Comparison of ENCODE assay signal across 19 mouse cellular contexts in the genomic region with DNA sequence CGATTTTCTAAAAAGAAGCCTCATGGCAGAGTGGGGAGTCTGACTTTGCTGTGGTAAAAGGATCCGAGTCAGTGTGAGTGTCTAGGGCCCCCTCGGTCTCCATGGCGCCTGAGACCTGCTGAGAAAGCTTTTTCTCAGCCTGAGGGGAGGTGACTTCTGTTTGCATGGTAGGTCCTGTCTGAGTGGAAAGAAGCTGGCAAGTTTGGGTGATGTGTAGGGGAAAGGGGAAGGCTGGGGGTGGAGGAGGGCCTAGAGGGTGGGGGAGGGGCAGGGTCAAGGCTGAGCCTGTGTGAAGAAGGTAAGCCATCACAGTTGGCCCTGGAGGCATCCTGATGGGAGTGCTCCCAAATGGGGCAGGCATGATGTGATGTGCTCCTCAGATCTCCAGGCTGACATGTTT. TPM values are rescaled to one million over a fixed set of nuclear protein-coding genes. Genes with fewer than 3 reads are reported as not detected.
DNase-seq lines count a peak whose midpoint lies in the region; ATAC-seq and TF ChIP-seq lines count a peak whose summit lies in the region.
"Had no signal": no experiment of that assay in that cellular context is flagged by ENCODE, and none has a peak within 500 bp of the region (broad histone marks: within the 10 kb centered on the region; RNA-seq: fewer than 3 reads in every experiment).

No protein-coding gene starts in this region.

- peak overlapping the region; percentile 31; the same call in 1 of the 2 replicates for H3K27ac ChIP-seq in hindbrain, embryonic 11.5 days (ENCODE audit: low read depth, low read length)
- H3K27ac ChIP-seq: left cerebral cortex, adult 2 months; limb, embryonic 13.5 days; liver, embryonic 14.5 days had no signal

- 25% methylated on average over 4 of the region's 4 CpGs for WGBS in hindbrain, embryonic 11.5 days

- H3K4me2 ChIP-seq in hindbrain, embryonic 11.5 days (replicated peaks; ENCODE audit: low read depth, low read length), result no peak overlapping the region
- H3K4me2 ChIP-seq: limb, embryonic 13.5 days had no signal

- peak overlapping the region; percentile 49 for H3K4me3 ChIP-seq in E14TG2a.4 (replicated peaks; ENCODE audit: low read length)
- no peak overlapping the region for H3K4me3 ChIP-seq in hindbrain, embryonic 11.5 days (ENCODE audit: low read depth, low read length)
- H3K4me3 ChIP-seq: left cerebral cortex, adult 2 months; limb, embryonic 13.5 days; myocyte had no signal

- TF ChIP-seq CTCF in E14TG2a.4 (conservative IDR thresholded peaks at IDR 0.05; ENCODE audit: low read length), result no peak

- peaks cover 35% of the 10 kb centered on the region for H3K36me3 ChIP-seq in E14TG2a.4 (ENCODE audit: insufficient read depth, low read length)
- no peaks in the 10 kb centered on the region for H3K36me3 ChIP-seq in hindbrain, embryonic 11.5 days (ENCODE audit: control insufficient read depth, insufficient read depth, low read length)
- H3K36me3 ChIP-seq: limb, embryonic 13.5 days had no signal

- peaks cover 85% of the 10 kb centered on the region for H3K4me1 ChIP-seq in E14TG2a.4 (replicated peaks; ENCODE audit: low read depth, low read length)
- peaks cover 12% of the 10 kb centered on the region; the same call in 1 of the 2 replicates for H3K4me1 ChIP-seq in hindbrain, embryonic 11.5 days (replicated peaks; ENCODE audit: control insufficient read depth, insufficient read depth, low read length)

- no peaks in the 10 kb centered on the region for H3K27me3 ChIP-seq in E14TG2a.4 (ENCODE audit: insufficient read depth, low read length)
- H3K27me3 ChIP-seq in hindbrain, embryonic 11.5 days (ENCODE audit: control insufficient read depth, insufficient read depth, low read length), result no peaks in the 10 kb centered on the region
- H3K27me3 ChIP-seq: limb, embryonic 13.5 days had no signal

- DNase-seq in cerebellum, adult 11-12 months, result peak; percentile 28
- no peak for DNase-seq in cerebellum, postnatal 36 days
- peak; percentile 4 for DNase-seq in heart, postnatal 4 days
- DNase-seq in heart, adult 18-20 months, result no peak
- DNase-seq in hindbrain, embryonic 11.5 days (ENCODE audit: low spot score), result no peak
- DNase-seq in layer of hippocampus, postnatal 25 days (ENCODE audit: extremely low spot score in 1 of 2, low spot score in 1 of 2), result no peak
- DNase-seq: adrenal gland, postnatal 36 days; forebrain, postnatal 0 days; right cerebral cortex, adult 18-20 months; thymus, adult 18-20 months had no signal

- H3K9ac ChIP-seq in hindbrain, embryonic 11.5 days (ENCODE audit: low read depth, low read length), result no peak overlapping the region
- H3K9ac ChIP-seq: forebrain, postnatal 0 days; limb, embryonic 13.5 days; liver, embryonic 14.5 days had no signal

- H3K9me3 ChIP-seq in E14TG2a.4 (ENCODE audit: low read length), result no peaks in the 10 kb centered on the region
- no peaks in the 10 kb centered on the region for H3K9me3 ChIP-seq in hindbrain, embryonic 11.5 days (ENCODE audit: control insufficient read depth, low read length)
- H3K9me3 ChIP-seq: limb, embryonic 13.5 days had no signal

- ATAC-seq in hindbrain, embryonic 11.5 days (ENCODE audit: low FRiP score), result no peak
- ATAC-seq in monocyte, adult 5-6 weeks (replicated peaks; ENCODE audit: insufficient number of reproducible peaks, low FRiP score, low TSS enrichment, poor library complexity, severe bottlenecking), result no peak
- ATAC-seq: CD4-positive, CD25-positive, alpha-beta regulatory T cell, adult 4 months; forebrain, postnatal 0 days; intestine, postnatal 0 days; lung, postnatal 0 days had no signal

RNA-seq across cellular contexts. Expression of a gene that starts 12.0 kb away (rescaled TPM):
- 100 to 1,000 TPM; 288 to 301 TPM for total RNA-seq in heart, postnatal 4 days (2021)
- 100 to 1,000 TPM; 294 to 298 TPM for total RNA-seq in heart, adult 18-20 months (2021)
- polyA plus RNA-seq in hindbrain, embryonic 11.5 days (2014; fragmentation: Nextera tagmentation; extraction: Ambion mirVana), result 19.8 and 21.2 TPM in 2 replicates
- 100 to 1,000 TPM; 223 to 246 TPM for total RNA-seq in layer of hippocampus, postnatal 25 days (2021)
- 26.0 to 55.3 TPM (median 29.2 TPM) in 3 replicates for total RNA-seq in monocyte, adult 5-6 weeks (2017)

RNA-seq across cellular contexts. Expression of a gene that starts 32.3 kb away (rescaled TPM):
- total RNA-seq in heart, postnatal 4 days (2021), result 1 to 10 TPM; 2.5 to 2.7 TPM
- total RNA-seq in heart, adult 18-20 months (2021), result under 1 TPM; 0.22 to 0.46 TPM
- 161 and 185 TPM in 2 replicates for polyA plus RNA-seq in hindbrain, embryonic 11.5 days (2014; fragmentation: Nextera tagmentation; extraction: Ambion mirVana)
- total RNA-seq in layer of hippocampus, postnatal 25 days (2021), result 1 to 10 TPM; 7.4 to 8.6 TPM
- total RNA-seq in monocyte, adult 5-6 weeks (2017), result 1.1 to 7.0 TPM (median 3.2 TPM) in 3 replicates

Comparison
In these comparisons a context has a peak if more than half of its experiments do, and no peak if none do; other contexts are left out.
1. DNase-seq: peak in cerebellum, adult 11-12 months (single experiment) and heart, postnatal 4 days (single experiment); none in cerebellum, postnatal 36 days (0 of 2), heart, adult 18-20 months (0 of 2), hindbrain, embryonic 11.5 days (single experiment) and layer of hippocampus, postnatal 25 days (0 of 2).